Mouse (Mus musculus): Measurements from ENCODE around the gene Klhl2. TPM values are rescaled to one million over a fixed set of nuclear protein-coding genes. Genes with fewer than 3 reads are reported as not detected.

The Klhl2 gene
- total and polyA plus RNA-seq, 2 experiments = 11.4 to 31.0 TPM

GRCm38 (mm10) chr8:64711544-64711943, 138.3 kb downstream of the Klhl2 start:
- Histone ChIP-seq H3K4me1 (ENCODE audit: control insufficient read depth, insufficient read depth, low read length) (peaks cover 4% of the 10 kb centered on the region), H3K27me3 (ENCODE audit: control insufficient read depth, insufficient read depth, low read length) (no peaks in the 10 kb centered on the region), H3K4me3 (ENCODE audit: insufficient read depth, low read depth, low read length) (no peak overlapping the region), H3K79me2 (ENCODE audit: control insufficient read depth, insufficient read depth, low read length) (no peaks in the 10 kb centered on the region), H3K9ac (ENCODE audit: low read depth, low read length) (no peak overlapping the region), H3K27ac (replicated peaks; ENCODE audit: insufficient read depth, low read depth, low read length) (no peak overlapping the region), H3K36me3 (ENCODE audit: control insufficient read depth, insufficient read depth, low read length) (no peaks in the 10 kb centered on the region; the same call in 1 of the 2 replicates)
- TF ChIP-seq CTCF (IDR thresholded peaks at IDR 0.05; ENCODE audit: low read depth, low read length) (no peak), POLR2A (IDR thresholded peaks at IDR 0.05; ENCODE audit: extremely low read depth, insufficient read depth, low read length) (no peak)
- WGBS = 28% methylated on average over 1 of the region's 1 CpGs
- DNase-seq (ENCODE audit: extremely low read depth, low read depth, low spot score) = no peak

- H3K4me3 ChIP-seq (ENCODE audit: insufficient read depth, low read depth, low read length) = no peak overlapping the region
- H3K9ac ChIP-seq (ENCODE audit: low read depth, low read length) = no peak overlapping the region
- H3K27me3 ChIP-seq (ENCODE audit: control insufficient read depth, insufficient read depth, low read length) = no peaks in the 10 kb centered on the region
- no peaks in the 10 kb centered on the region for H3K4me1 ChIP-seq (ENCODE audit: control insufficient read depth, insufficient read depth, low read length)
- TF ChIP-seq CTCF (IDR thresholded peaks at IDR 0.05; ENCODE audit: low read depth, low read length) = no peak
- TF ChIP-seq POLR2A (IDR thresholded peaks at IDR 0.05; ENCODE audit: extremely low read depth, insufficient read depth, low read length) = no peak
- H3K36me3 ChIP-seq (ENCODE audit: control insufficient read depth, insufficient read depth, low read length) = no peaks in the 10 kb centered on the region
- DNase-seq (ENCODE audit: extremely low read depth, low read depth, low spot score) = no peak
- no peaks in the 10 kb centered on the region for H3K79me2 ChIP-seq (ENCODE audit: control insufficient read depth, insufficient read depth, low read length)
- H3K27ac ChIP-seq (replicated peaks; ENCODE audit: insufficient read depth, low read depth, low read length) = no peak overlapping the region
These were observed 142.3 kb downstream of the Klhl2 start for GRCm38 (mm10) chr8:64707481-64707880.

- no peaks in the 10 kb centered on the region for H3K79me2 ChIP-seq (ENCODE audit: control insufficient read depth, insufficient read depth, low read length)
- 81% methylated on average over 1 of the region's 1 CpGs for WGBS
- DNase-seq (ENCODE audit: extremely low read depth, low read depth, low spot score) = no peak
- H3K9ac ChIP-seq (ENCODE audit: low read depth, low read length) = no peak overlapping the region
- no peak for TF ChIP-seq CTCF (IDR thresholded peaks at IDR 0.05; ENCODE audit: low read depth, low read length)
- TF ChIP-seq POLR2A (IDR thresholded peaks at IDR 0.05; ENCODE audit: extremely low read depth, insufficient read depth, low read length) = no peak
- no peaks in the 10 kb centered on the region for H3K36me3 ChIP-seq (ENCODE audit: control insufficient read depth, insufficient read depth, low read length)
- H3K4me1 ChIP-seq (ENCODE audit: control insufficient read depth, insufficient read depth, low read length) = no peaks in the 10 kb centered on the region
- H3K4me3 ChIP-seq (ENCODE audit: insufficient read depth, low read depth, low read length) = no peak overlapping the region
- H3K27me3 ChIP-seq (ENCODE audit: control insufficient read depth, insufficient read depth, low read length) = no peaks in the 10 kb centered on the region
- no peak overlapping the region for H3K27ac ChIP-seq (replicated peaks; ENCODE audit: insufficient read depth, low read depth, low read length)
These were observed 146.6 kb downstream of the Klhl2 start for GRCm38 (mm10) chr8:64703191-64703590.

GRCm38 (mm10) chr8:64692651-64693201, 157.1 kb downstream of the Klhl2 start, which contains the start of gene Cpe:
Cpe (minus strand) TSS chr8:64693054.
- Histone ChIP-seq H3K27me3 (ENCODE audit: control insufficient read depth, insufficient read depth, low read length) (peaks cover 3% of the 10 kb centered on the region; the same call in 1 of the 2 replicates), H3K4me1 (ENCODE audit: control insufficient read depth, insufficient read depth, low read length) (peaks cover 2% of the 10 kb centered on the region; the same call in 1 of the 2 replicates), H3K36me3 (ENCODE audit: control insufficient read depth, insufficient read depth, low read length) (no peaks in the 10 kb centered on the region), H3K4me3 (ENCODE audit: insufficient read depth, low read depth, low read length) (peak within 1 kb of the TSS; percentile 12; the same call in 1 of the 2 replicates), H3K79me2 (ENCODE audit: control insufficient read depth, insufficient read depth, low read length) (no peaks in the 10 kb centered on the region), H3K9ac (ENCODE audit: low read depth, low read length) (no peak within 1 kb of the TSS), H3K27ac (replicated peaks; ENCODE audit: insufficient read depth, low read depth, low read length) (no peak within 1 kb of the TSS)
- WGBS = 1% methylated on average over 54 of the region's 54 CpGs
- no peak for TF ChIP-seq POLR2A (IDR thresholded peaks at IDR 0.05; ENCODE audit: extremely low read depth, insufficient read depth, low read length)
- peak; percentile 67 for TF ChIP-seq CTCF (IDR thresholded peaks at IDR 0.05; ENCODE audit: low read depth, low read length)
- peak; percentile 37 for DNase-seq (ENCODE audit: extremely low read depth, low read depth, low spot score)

GRCm38 (mm10) chr8:64691591-64692401, 158.0 kb downstream of the Klhl2 start:
- H3K4me1 ChIP-seq (ENCODE audit: control insufficient read depth, insufficient read depth, low read length) = peaks cover 2% of the 10 kb centered on the region; the same call in 1 of the 2 replicates

More at GRCm38 (mm10) chr8:64691591-64692401, 158.0 kb downstream of the Klhl2 start:
- Histone ChIP-seq H3K27me3 (ENCODE audit: control insufficient read depth, insufficient read depth, low read length) (peaks cover 3% of the 10 kb centered on the region; the same call in 1 of the 2 replicates), H3K27ac (replicated peaks; ENCODE audit: insufficient read depth, low read depth, low read length) (no peak overlapping the region), H3K9ac (ENCODE audit: low read depth, low read length) (no peak overlapping the region), H3K79me2 (ENCODE audit: control insufficient read depth, insufficient read depth, low read length) (no peaks in the 10 kb centered on the region), H3K36me3 (ENCODE audit: control insufficient read depth, insufficient read depth, low read length) (no peaks in the 10 kb centered on the region), H3K4me3 (ENCODE audit: insufficient read depth, low read depth, low read length) (no peak overlapping the region)
- WGBS = 32% methylated on average over 16 of the region's 16 CpGs
- TF ChIP-seq CTCF (IDR thresholded peaks at IDR 0.05; ENCODE audit: low read depth, low read length) (no peak), POLR2A (IDR thresholded peaks at IDR 0.05; ENCODE audit: extremely low read depth, insufficient read depth, low read length) (no peak)
- no peak for DNase-seq (ENCODE audit: extremely low read depth, low read depth, low spot score)
